Mouse (Mus musculus): Measurements from ENCODE around the gene Il3.

GRCm38 (mm10) chr11:54287821-54288453 is 20.9 kb upstream of the Il3 start:
- no peak for TF ChIP-seq CTCF (IDR thresholded peaks at IDR 0.05)
- no peak for TF ChIP-seq POLR2A (IDR thresholded peaks at IDR 0.05; ENCODE audit: insufficient read depth, low read depth, low read length)
- no peak for TF ChIP-seq EP300 (IDR thresholded peaks at IDR 0.05; ENCODE audit: insufficient read depth, low read depth, low read length)

All from heart, adult 2 months (tissue).